Mouse (Mus musculus) spleen, adult 2 months (tissue): ENCODE results near the gene Clint1. TPM values are rescaled to one million over a fixed set of nuclear protein-coding genes. Genes with fewer than 3 reads are reported as not detected.

Source experiments
- DNase-seq, 2 experiments: peaks; one replicate each; pipeline versions ENCODE4 v3.0.0 to v3.0.0-alpha.2; 2012 to 2021; ENCODE audit warnings: low spot score in 2 of 2, low read depth in 1 of 2
- H3K27ac ChIP-seq: fragments of 200-500 bp; 2 replicates; pipeline ENCODE4 v1.5.1; 2012; ENCODE audit warnings: low read length, inconsistent platforms; ENCODE audit not compliant: insufficient read depth
- H3K27me3 ChIP-seq: fragments of 200-500 bp; 2 replicates; pipeline ENCODE4 v1.6.1; 2012; ENCODE audit warnings: mild to moderate bottlenecking, moderate library complexity, low read length, inconsistent platforms; ENCODE audit not compliant: control insufficient read depth, insufficient read depth
- H3K36me3 ChIP-seq: fragments of 200-500 bp; 2 replicates; pipeline ENCODE4 v1.6.1; 2012; ENCODE audit warnings: mild to moderate bottlenecking, low read length, inconsistent platforms; ENCODE audit not compliant: control insufficient read depth, insufficient read depth
- H3K4me1 ChIP-seq: fragments of 200-500 bp; 2 replicates; pipeline ENCODE4 v1.6.1; 2011; ENCODE audit warnings: inconsistent platforms; ENCODE audit not compliant: control insufficient read depth, insufficient read depth, insufficient read length
- H3K4me3 ChIP-seq: fragments of 200-500 bp; 2 replicates; pipeline ENCODE4 v1.5.1; 2011; ENCODE audit warnings: mild to moderate bottlenecking, inconsistent platforms; ENCODE audit not compliant: insufficient read depth, insufficient read length; ENCODE audit errors: extremely low read depth
- CTCF ChIP-seq: fragments of 200-500 bp; IDR thresholded peaks from 2 replicates; pipeline ENCODE4 v1.5.1; 2011; ENCODE audit warnings: mild to moderate bottlenecking, inconsistent platforms; ENCODE audit not compliant: insufficient read depth, insufficient read length, insufficient replicate concordance; ENCODE audit errors: extremely low read depth
- POLR2A ChIP-seq: fragments of 200-500 bp; IDR thresholded peaks from 2 replicates; pipeline ENCODE4 v1.6.1; 2011; ENCODE audit warnings: low read depth, low read length, inconsistent platforms
- WGBS: fragments of 180-500 bp; shearing (Covaris S2); methylation state at CpG from one replicate; pipeline ENCODE4 v1.1.7; 2018; 5-methylcytosine and 5-hydroxymethylcytosine counted together
- polyA plus RNA-seq: library from polyadenylated mRNA; depleted of rRNA; stranded (reverse); fragments of >200 nt; gene quantifications from 2 replicates; pipeline ENCODE4 v1.2.3, GENCODE M21; 2012

Clint1 gene
- polyA plus RNA-seq, 1 experiment: 41.1 TPM

- Histone ChIP-seq H3K4me3 (no peak overlapping the region), H3K27ac (no peak overlapping the region), H3K4me1 (no peaks in the 10 kb centered on the region), H3K27me3 (no peaks in the 10 kb centered on the region), H3K36me3 (peaks cover 43% of the 10 kb centered on the region)
- no peak for TF ChIP-seq CTCF
- no peak for TF ChIP-seq POLR2A
- no peak for DNase-seq
- WGBS: 98% methylated on average over 7 of the region's 7 CpGs
Measured at GRCm38 (mm10) chr11:45908894-45909293, 57.0 kb downstream of the Clint1 start.

GRCm38 (mm10) chr11:45910701-45911100 lies 58.9 kb downstream of the Clint1 start:
- 97% methylated on average over 5 of the region's 5 CpGs for WGBS
- Histone ChIP-seq H3K4me3 (no peak overlapping the region), H3K27me3 (no peaks in the 10 kb centered on the region), H3K36me3 (peaks cover 43% of the 10 kb centered on the region), H3K27ac (no peak overlapping the region), H3K4me1 (no peaks in the 10 kb centered on the region)
- TF ChIP-seq POLR2A (no peak), CTCF (no peak)
- no peak for DNase-seq

GRCm38 (mm10) chr11:45916196-45916595 lies 64.3 kb downstream of the Clint1 start:
- H3K27ac ChIP-seq: no peak overlapping the region
- no peaks in the 10 kb centered on the region for H3K27me3 ChIP-seq
- peaks cover 6% of the 10 kb centered on the region for H3K36me3 ChIP-seq
- no peak for DNase-seq
- WGBS: 91% methylated on average over 10 of the region's 10 CpGs
- TF ChIP-seq POLR2A (no peak), CTCF (no peak)
- H3K4me3 ChIP-seq: no peak overlapping the region
- H3K4me1 ChIP-seq: no peaks in the 10 kb centered on the region

GRCm38 (mm10) chr11:45918018-45918417 lies 66.2 kb downstream of the Clint1 start:
- Histone ChIP-seq H3K4me1 (no peaks in the 10 kb centered on the region), H3K4me3 (no peak overlapping the region), H3K36me3 (no peaks in the 10 kb centered on the region), H3K27me3 (no peaks in the 10 kb centered on the region; the same call in 1 of the 2 replicates), H3K27ac (no peak overlapping the region)
- no peak for TF ChIP-seq CTCF
- TF ChIP-seq POLR2A: no peak
- WGBS: 89% methylated on average over 6 of the region's 6 CpGs
- DNase-seq: no peak

GRCm38 (mm10) chr11:45918836-45919235 lies 67.0 kb downstream of the Clint1 start:
- H3K27ac ChIP-seq: no peak overlapping the region
- H3K4me1 ChIP-seq: no peaks in the 10 kb centered on the region
- no peak for TF ChIP-seq POLR2A
- no peak for TF ChIP-seq CTCF
- H3K4me3 ChIP-seq: no peak overlapping the region
- no peak for DNase-seq
- 86% methylated on average over 4 of the region's 4 CpGs for WGBS
- no peaks in the 10 kb centered on the region for H3K36me3 ChIP-seq
- no peaks in the 10 kb centered on the region; the same call in 1 of the 2 replicates for H3K27me3 ChIP-seq

- WGBS: 81% methylated on average over 8 of the region's 8 CpGs
- Histone ChIP-seq H3K4me1 (no peaks in the 10 kb centered on the region), H3K27me3 (no peaks in the 10 kb centered on the region; the same call in 1 of the 2 replicates), H3K36me3 (no peaks in the 10 kb centered on the region), H3K27ac (no peak overlapping the region), H3K4me3 (no peak overlapping the region)
- DNase-seq: no peak
- TF ChIP-seq CTCF (no peak), POLR2A (no peak)
Measured at GRCm38 (mm10) chr11:45921026-45921425, 69.2 kb downstream of the Clint1 start.

- TF ChIP-seq POLR2A: no peak
- TF ChIP-seq CTCF: no peak
- WGBS: 58% methylated on average over 10 of the region's 10 CpGs
- no peaks in the 10 kb centered on the region; the same call in 1 of the 2 replicates for H3K27me3 ChIP-seq
- H3K4me1 ChIP-seq: no peaks in the 10 kb centered on the region; the same call in 1 of the 2 replicates
- no peak overlapping the region for H3K27ac ChIP-seq
- DNase-seq: no peak
- H3K4me3 ChIP-seq: no peak overlapping the region
- H3K36me3 ChIP-seq: no peaks in the 10 kb centered on the region
Measured at GRCm38 (mm10) chr11:45921480-45921898, 69.6 kb downstream of the Clint1 start.
